ENCODE assay signal across 24 mouse cellular contexts in genomic region chr13:82483265-82483929, GRCm38 (mm10).
A peak's percentile ranks its signal among the peaks of the same experiment; 100 is the strongest.
DNase-seq lines count a peak whose midpoint lies in the region; ATAC-seq and TF ChIP-seq lines count a peak whose summit lies in the region.
"Had no signal": no experiment of that assay in that cellular context is flagged by ENCODE, and none has a peak within 500 bp of the region (broad histone marks: within the 10 kb centered on the region; RNA-seq: fewer than 3 reads in every experiment).

No protein-coding gene starts in this region.

- no peak for ATAC-seq in forebrain, embryonic 15.5 days (replicated peaks)
- no peak for ATAC-seq in forebrain, embryonic 16.5 days
- no peak for ATAC-seq in megakaryocyte-erythroid progenitor cell, adult 5-6 weeks (replicated peaks; ENCODE audit: low FRiP score, low TSS enrichment, poor library complexity, severe bottlenecking)
- ATAC-seq: inflammation-experienced regulatory T-cells, adult 6 months had no signal

- 60% methylated on average over 7 of the region's 7 CpGs for WGBS in forebrain, embryonic 15.5 days
- 68% methylated on average over 7 of the region's 7 CpGs for WGBS in forebrain, embryonic 16.5 days

- H3K27ac ChIP-seq in forebrain, embryonic 15.5 days (replicated peaks): 0 out of 2 replicates have a peak overlapping the region, but pooled peaks have one; percentile 0
- no peak overlapping the region; the same call in 1 of the 2 replicates for H3K27ac ChIP-seq in forebrain, embryonic 16.5 days (ENCODE audit: low read length)
- H3K27ac ChIP-seq: gastrocnemius, adult 2 months; heart, embryonic 15.5 days; hindbrain, embryonic 14.5 days; kidney, postnatal 0 days; liver, embryonic 13.5 days; midbrain, embryonic 12.5 days; neural tube, embryonic 15.5 days had no signal

- no peaks in the 10 kb centered on the region for H3K9me3 ChIP-seq in forebrain, embryonic 15.5 days
- no peaks in the 10 kb centered on the region for H3K9me3 ChIP-seq in forebrain, embryonic 16.5 days (ENCODE audit: control insufficient read depth, low read length)
- H3K9me3 ChIP-seq: heart, embryonic 15.5 days; liver, embryonic 13.5 days; midbrain, embryonic 12.5 days; neural tube, embryonic 15.5 days had no signal

- H3K9ac ChIP-seq in forebrain, embryonic 15.5 days (replicated peaks): no peak overlapping the region
- H3K9ac ChIP-seq in forebrain, embryonic 16.5 days (replicated peaks; ENCODE audit: low read depth, low read length): no peak overlapping the region
- H3K9ac ChIP-seq: heart, embryonic 15.5 days; hindbrain, embryonic 14.5 days; liver, embryonic 13.5 days; midbrain, embryonic 12.5 days; neural tube, embryonic 15.5 days had no signal

- H3K27me3 ChIP-seq in forebrain, embryonic 15.5 days: no peaks in the 10 kb centered on the region
- no peaks in the 10 kb centered on the region for H3K27me3 ChIP-seq in forebrain, embryonic 16.5 days (replicated peaks; ENCODE audit: control insufficient read depth, insufficient read depth, low read length)
- H3K27me3 ChIP-seq: heart, embryonic 15.5 days; liver, embryonic 13.5 days; midbrain, embryonic 12.5 days; neural tube, embryonic 15.5 days had no signal

- H3K4me2 ChIP-seq in forebrain, embryonic 15.5 days (replicated peaks): no peak overlapping the region
- H3K4me2 ChIP-seq in forebrain, embryonic 16.5 days (ENCODE audit: low read length): no peak overlapping the region
- H3K4me2 ChIP-seq: heart, embryonic 15.5 days; hindbrain, embryonic 14.5 days; liver, embryonic 13.5 days; midbrain, embryonic 12.5 days; neural tube, embryonic 15.5 days had no signal

- TF ChIP-seq POLR2A in brain, embryonic 14.5 days (IDR thresholded peaks at IDR 0.05; ENCODE audit: borderline replicate concordance, extremely low read depth, insufficient read depth, insufficient read length, poor library complexity, severe bottlenecking): no peak

- DNase-seq in left cerebral cortex, adult 18-20 months (ENCODE audit: low spot score in 2 of 2): peak; percentile 5 to 18
- DNase-seq in left cerebral cortex, postnatal 10 days (ENCODE audit: extremely low spot score in 1 of 2, low spot score in 2 of 2): no peak
- peak; percentile 36 for DNase-seq in brain, embryonic 14.5 days (ENCODE audit: low read depth)
- peak; percentile 24 to 43 for DNase-seq in right cerebral cortex, postnatal 10 days (ENCODE audit: low spot score in 2 of 2)
- DNase-seq in ovary, adult 18-20 months (ENCODE audit: low spot score): no peak
- DNase-seq: adrenal gland, postnatal 25 days; cerebellum, adult 11-12 months; gastrocnemius, adult 2 months; heart, postnatal 36 days; kidney, adult 18-20 months; liver, embryonic 13.5 days; lung, adult 2 months; lung, postnatal 14 days; thymus, adult 2 months; thymus, postnatal 4 days had no signal

- intact Hi-C loops in left cerebral cortex, postnatal 10 days (cut with DNase I): no loop called here

- TF ChIP-seq CTCF in brain, embryonic 14.5 days (IDR thresholded peaks at IDR 0.05; ENCODE audit: borderline replicate concordance, extremely low read depth, insufficient read depth, insufficient read length): no peak

- H3K4me3 ChIP-seq in forebrain, embryonic 15.5 days: no peak overlapping the region
- no peak overlapping the region for H3K4me3 ChIP-seq in forebrain, embryonic 16.5 days (replicated peaks; ENCODE audit: low read length)
- H3K4me3 ChIP-seq: gastrocnemius, adult 2 months; heart, embryonic 15.5 days; liver, embryonic 13.5 days; midbrain, embryonic 12.5 days; neural tube, embryonic 15.5 days had no signal

- no peaks in the 10 kb centered on the region for H3K36me3 ChIP-seq in forebrain, embryonic 15.5 days
- no peaks in the 10 kb centered on the region for H3K36me3 ChIP-seq in forebrain, embryonic 16.5 days (ENCODE audit: control insufficient read depth, insufficient read depth)
- H3K36me3 ChIP-seq: heart, embryonic 15.5 days; liver, embryonic 13.5 days; midbrain, embryonic 12.5 days; neural tube, embryonic 15.5 days had no signal

- no peaks in the 10 kb centered on the region for H3K4me1 ChIP-seq in forebrain, embryonic 15.5 days
- H3K4me1 ChIP-seq in forebrain, embryonic 16.5 days (replicated peaks; ENCODE audit: control insufficient read depth, insufficient read depth, low read length): no peaks in the 10 kb centered on the region
- H3K4me1 ChIP-seq: heart, embryonic 15.5 days; liver, embryonic 13.5 days; midbrain, embryonic 12.5 days; neural tube, embryonic 15.5 days had no signal

Comparison
In these comparisons a context has a peak if more than half of its experiments do, and no peak if none do; other contexts are left out.
1. DNase-seq: peak in left cerebral cortex, adult 18-20 months (2 of 2), brain, embryonic 14.5 days (single experiment) and right cerebral cortex, postnatal 10 days (2 of 2); none in left cerebral cortex, postnatal 10 days (0 of 2) and ovary, adult 18-20 months (single experiment).